Mouse (Mus musculus) testis, adult 2 months (tissue): ENCODE data around the gene Gpr137. TPM values are rescaled to one million over a fixed set of nuclear protein-coding genes. Genes with fewer than 3 reads are reported as not detected.

Source experiments
- H3K27ac ChIP-seq: fragments of 200-500 bp; 2 replicates; pipeline ENCODE4 v1.5.1; 2012; ENCODE audit warnings: low read depth, low read length; ENCODE audit not compliant: control insufficient read depth, insufficient read depth
- H3K27me3 ChIP-seq: fragments of 200-500 bp; 2 replicates; pipeline ENCODE4 v1.6.1; 2012; ENCODE audit warnings: mild to moderate bottlenecking, low read length, moderate library complexity; ENCODE audit not compliant: control insufficient read depth, insufficient read depth
- H3K36me3 ChIP-seq: fragments of 200-500 bp; 2 replicates; pipeline ENCODE4 v1.6.1; 2012; ENCODE audit warnings: mild to moderate bottlenecking, low read length; ENCODE audit not compliant: control insufficient read depth, insufficient read depth
- H3K4me1 ChIP-seq: fragments of 200-500 bp; 2 replicates; pipeline ENCODE4 v1.6.1; 2012; ENCODE audit warnings: low read length; ENCODE audit not compliant: control insufficient read depth, insufficient read depth
- H3K4me3 ChIP-seq: fragments of 200-500 bp; 2 replicates; pipeline ENCODE4 v1.5.1; 2012; ENCODE audit warnings: low read depth, mild to moderate bottlenecking, low read length, moderate library complexity, mixed read lengths; ENCODE audit not compliant: control insufficient read depth
- CTCF ChIP-seq: fragments of 200-500 bp; IDR thresholded peaks from 2 replicates; pipeline ENCODE4 v1.5.1; 2012; ENCODE audit warnings: low read depth, mild to moderate bottlenecking, inconsistent platforms, low read length, moderate library complexity; ENCODE audit not compliant: control insufficient read depth, insufficient read depth, insufficient replicate concordance
- POLR2A ChIP-seq: fragments of 200-500 bp; IDR thresholded peaks from 2 replicates; pipeline ENCODE4 v1.6.1; 2012; ENCODE audit warnings: low read depth, mild to moderate bottlenecking, inconsistent platforms, low read length, moderate library complexity; ENCODE audit not compliant: control insufficient read depth
- polyA plus RNA-seq: library from polyadenylated mRNA; depleted of rRNA; stranded (reverse); fragments of >200 nt; gene quantifications from 2 replicates; pipeline ENCODE4 v1.2.3, GENCODE M21; 2012

Gpr137 gene
- polyA plus RNA-seq, 1 experiment: 212 TPM

DNA sequence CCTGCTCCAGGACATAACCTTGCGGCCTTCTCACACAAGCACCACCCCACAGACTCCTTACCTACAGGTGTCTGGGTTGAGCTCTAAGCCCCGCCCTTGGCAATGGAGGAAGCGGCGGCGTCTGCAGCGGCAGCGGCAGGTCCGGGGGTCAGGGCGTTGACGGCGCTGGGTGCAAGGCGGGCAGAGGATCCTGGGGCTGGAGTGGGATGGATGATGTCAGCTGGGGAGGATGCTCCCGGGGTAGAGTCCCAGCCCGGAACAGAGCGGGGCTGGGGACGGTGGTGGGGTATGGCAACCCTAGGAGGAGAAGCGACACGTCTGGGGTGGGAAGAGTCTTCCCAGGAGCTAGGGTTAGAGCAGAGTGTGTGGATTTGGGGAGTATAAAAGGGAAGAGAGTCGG is 43.0 kb upstream of the Gpr137 start:
- H3K4me3 ChIP-seq: no peak overlapping the region
- TF ChIP-seq POLR2A (no peak), CTCF (no peak)
- H3K36me3 ChIP-seq: peaks cover 1% of the 10 kb centered on the region; the same call in 1 of the 2 replicates
- H3K27me3 ChIP-seq: no peaks in the 10 kb centered on the region
- H3K27ac ChIP-seq: no peak overlapping the region
- H3K4me1 ChIP-seq: peaks cover 15% of the 10 kb centered on the region

DNA sequence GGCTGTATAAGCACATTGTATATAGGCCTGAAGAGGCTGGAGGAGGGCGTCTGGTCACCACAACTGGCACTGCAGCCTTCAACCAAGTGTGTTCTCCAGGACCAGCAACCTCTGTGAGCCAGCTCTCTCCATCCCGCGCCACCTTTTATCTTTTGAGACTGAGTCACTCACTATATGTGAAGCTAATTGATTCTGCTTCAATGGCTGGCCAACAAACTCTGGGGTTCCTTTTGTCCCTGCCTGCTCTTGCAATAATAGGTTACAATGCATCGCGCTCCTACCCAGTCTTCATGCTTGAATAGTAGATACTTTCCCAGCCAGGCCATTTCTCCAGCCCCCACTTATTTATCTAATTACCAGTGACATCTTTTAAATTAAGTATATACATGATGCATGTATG is 41.3 kb upstream of the Gpr137 start:
- no peaks in the 10 kb centered on the region; the same call in 1 of the 2 replicates for H3K36me3 ChIP-seq
- H3K4me1 ChIP-seq: peaks cover 26% of the 10 kb centered on the region
- TF ChIP-seq CTCF (no peak), POLR2A (no peak)
- H3K4me3 ChIP-seq: no peak overlapping the region
- H3K27ac ChIP-seq: no peak overlapping the region
- H3K27me3 ChIP-seq: no peaks in the 10 kb centered on the region

DNA sequence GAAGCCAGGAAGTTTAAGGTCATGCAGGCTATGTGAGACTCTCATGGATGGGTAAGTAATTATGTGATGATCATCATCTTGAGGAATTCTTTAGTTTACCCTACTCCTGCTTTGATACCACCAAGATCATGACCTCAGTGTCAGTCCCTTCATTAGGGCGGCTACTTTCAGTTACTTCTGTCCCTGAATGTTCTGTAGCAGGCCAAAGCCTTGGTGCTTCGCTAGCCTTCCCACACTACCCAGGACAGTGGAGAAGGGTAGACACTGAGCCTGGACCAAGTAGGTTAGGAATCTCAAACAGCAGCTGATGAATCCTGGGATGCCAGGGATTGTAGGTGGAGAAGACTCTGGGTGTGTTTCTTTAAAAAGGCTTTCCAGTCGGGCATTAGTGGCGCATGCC is 39.2 kb upstream of the Gpr137 start:
- Histone ChIP-seq H3K4me1 (peaks cover 18% of the 10 kb centered on the region), H3K4me3 (no peak overlapping the region), H3K27me3 (no peaks in the 10 kb centered on the region), H3K27ac (no peak overlapping the region), H3K36me3 (no peaks in the 10 kb centered on the region; the same call in 1 of the 2 replicates)
- TF ChIP-seq POLR2A (no peak), CTCF (no peak)

DNA sequence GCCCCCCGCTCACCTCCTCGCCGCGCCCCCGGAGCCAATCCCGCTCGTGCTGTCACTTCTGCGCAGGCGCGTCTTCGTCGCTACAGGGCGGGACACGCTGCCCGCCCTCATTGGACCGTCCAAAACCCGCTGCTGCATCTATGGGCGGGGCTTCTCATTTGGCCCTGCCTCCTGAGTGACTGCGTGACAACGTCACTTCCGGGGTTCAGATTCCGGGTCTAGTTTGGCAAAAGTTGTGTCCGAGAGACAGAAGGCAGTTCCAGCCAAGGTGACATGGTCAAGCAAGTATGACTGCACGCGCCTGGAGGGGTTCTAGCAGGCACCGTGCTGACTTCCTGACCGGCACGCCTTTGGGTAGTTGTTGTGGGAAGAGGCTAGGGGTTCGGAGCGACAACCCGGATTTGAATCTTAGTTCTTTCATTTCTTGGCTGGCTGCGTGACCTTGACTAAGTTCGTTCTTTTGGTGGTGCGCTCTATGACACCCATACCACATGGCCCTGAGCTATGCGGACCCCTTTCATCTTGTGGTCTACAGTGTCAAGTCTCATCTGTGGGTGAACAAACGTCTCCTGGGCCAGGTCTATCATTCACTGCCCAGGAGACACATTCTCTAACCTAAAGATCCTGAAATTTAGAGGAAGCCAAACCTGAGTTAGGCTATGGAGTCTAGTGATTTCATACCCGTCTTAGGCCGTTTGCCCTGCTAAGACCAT is 38.3 kb upstream of the Gpr137 start, which contains the start of gene Fkbp2:
Fkbp2 (minus strand) TSS at position 121 of the 713 bp plus-strand sequence.
- H3K27ac ChIP-seq: peak within 1 kb of the TSS; percentile 95
- peaks cover 25% of the 10 kb centered on the region for H3K4me1 ChIP-seq
- no peaks in the 10 kb centered on the region for H3K27me3 ChIP-seq
- TF ChIP-seq CTCF: no peak
- TF ChIP-seq POLR2A: peak; percentile 91
- no peaks in the 10 kb centered on the region; the same call in 1 of the 2 replicates for H3K36me3 ChIP-seq
- peak within 1 kb of the TSS; percentile 97 for H3K4me3 ChIP-seq

DNA sequence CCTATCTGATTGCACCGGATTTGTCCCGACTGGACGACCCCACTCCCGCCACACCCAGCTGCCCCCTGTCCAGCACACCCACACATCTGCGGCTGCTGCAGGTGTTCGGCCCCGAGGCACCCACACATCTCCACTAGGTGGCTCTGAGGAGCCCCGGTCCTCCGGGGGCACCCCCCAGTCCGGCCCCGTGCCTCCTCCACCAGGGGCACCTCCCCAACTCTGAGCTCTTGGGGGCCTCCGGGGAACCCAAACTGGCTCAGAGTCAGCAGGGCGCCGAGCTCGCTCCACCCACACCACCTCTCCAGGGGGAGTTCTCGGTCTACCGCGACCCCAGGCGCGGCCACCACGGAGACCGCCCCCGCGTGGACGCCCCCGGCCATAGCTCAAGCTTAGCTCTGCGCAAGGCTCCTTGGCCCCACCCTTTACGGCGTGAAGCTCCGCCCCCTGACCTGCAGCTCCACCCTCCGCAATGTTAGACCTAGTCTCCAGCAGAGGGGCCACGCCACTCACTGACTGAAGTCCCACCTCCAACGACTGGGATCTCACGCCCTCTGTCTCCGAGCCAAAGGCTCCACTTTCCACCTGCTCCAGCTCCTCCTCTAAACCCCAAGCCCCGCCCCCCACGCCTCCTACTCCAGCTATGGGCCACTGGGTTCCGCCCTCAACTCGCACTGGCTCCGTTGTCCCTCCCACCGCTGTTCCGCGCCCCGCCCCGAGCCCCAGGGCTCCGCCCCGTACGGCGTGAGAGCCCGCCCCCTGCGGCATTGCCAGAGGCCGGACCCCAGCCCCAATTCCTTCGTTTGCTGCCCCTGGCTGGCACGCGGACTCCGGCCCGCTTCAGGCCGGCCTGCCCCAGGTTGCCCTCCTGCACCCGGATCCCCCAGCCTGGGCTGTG is 37.5 kb upstream of the Gpr137 start:
- peak overlapping the region; percentile 79 for H3K27ac ChIP-seq
- H3K4me1 ChIP-seq: peaks cover 27% of the 10 kb centered on the region
- no peaks in the 10 kb centered on the region for H3K27me3 ChIP-seq
- no peaks in the 10 kb centered on the region; the same call in 1 of the 2 replicates for H3K36me3 ChIP-seq
- no peak for TF ChIP-seq POLR2A
- TF ChIP-seq CTCF: peak; percentile 55
- peak overlapping the region; percentile 97 for H3K4me3 ChIP-seq

DNA sequence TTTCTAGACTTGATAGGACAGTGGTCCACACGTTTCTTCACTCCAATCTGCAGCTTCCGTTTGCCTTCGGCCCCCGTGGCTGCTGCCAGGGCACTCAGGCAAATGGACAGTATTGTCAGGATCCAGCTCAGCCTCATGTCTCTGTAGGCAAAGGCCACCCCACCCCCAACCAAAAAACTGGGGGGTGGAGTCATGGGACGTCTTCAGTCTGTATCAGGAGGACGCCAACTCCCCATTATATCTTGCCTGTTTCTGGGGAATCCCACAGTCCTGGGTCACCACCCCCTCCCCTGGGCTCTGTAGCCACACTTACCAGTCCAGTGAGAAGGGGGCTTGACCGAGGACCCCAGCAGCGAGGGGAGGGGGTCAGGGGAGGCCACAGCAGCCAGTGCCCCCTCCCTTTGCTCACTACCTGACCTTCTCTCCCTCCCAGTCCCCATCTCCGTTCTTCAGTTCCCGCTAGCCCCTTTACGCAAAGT is 36.8 kb upstream of the Gpr137 start:
- Histone ChIP-seq H3K4me3 (peak overlapping the region; percentile 97), H3K27me3 (no peaks in the 10 kb centered on the region), H3K36me3 (no peaks in the 10 kb centered on the region; the same call in 1 of the 2 replicates), H3K4me1 (peaks cover 27% of the 10 kb centered on the region), H3K27ac (peak overlapping the region; percentile 59)
- TF ChIP-seq POLR2A (no peak), CTCF (no peak)

DNA sequence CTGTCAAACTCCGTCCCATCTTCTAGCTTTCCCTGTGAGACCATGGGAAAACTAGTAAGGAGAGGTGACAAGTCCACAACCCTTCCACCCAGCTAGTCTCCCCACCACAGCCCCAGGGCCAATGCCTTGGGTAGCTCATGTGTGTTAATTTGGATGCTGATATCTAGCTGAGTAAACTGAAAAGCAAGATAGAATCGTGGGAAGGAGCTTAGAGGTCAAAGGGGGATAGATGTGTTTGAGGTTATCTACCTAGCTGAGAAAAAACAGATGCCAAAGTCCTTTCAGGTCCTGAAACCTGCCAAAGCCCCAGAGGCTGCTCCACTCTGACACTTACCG is 36.3 kb upstream of the Gpr137 start:
- peaks cover 27% of the 10 kb centered on the region for H3K4me1 ChIP-seq

More for the DNA sequence above, 36.3 kb upstream of the Gpr137 start:
- Histone ChIP-seq H3K27me3 (no peaks in the 10 kb centered on the region), H3K36me3 (no peaks in the 10 kb centered on the region; the same call in 1 of the 2 replicates), H3K27ac (no peak overlapping the region), H3K4me3 (no peak overlapping the region)
- TF ChIP-seq CTCF (no peak), POLR2A (no peak)
